Mouse (Mus musculus): ENCODE data around the gene Map9. TPM values are rescaled to one million over a fixed set of nuclear protein-coding genes. Genes with fewer than 3 reads are reported as not detected.

Gene Map9
- polyA plus RNA-seq, 1 experiment from 2014 or later: 5.5 TPM

DNA sequence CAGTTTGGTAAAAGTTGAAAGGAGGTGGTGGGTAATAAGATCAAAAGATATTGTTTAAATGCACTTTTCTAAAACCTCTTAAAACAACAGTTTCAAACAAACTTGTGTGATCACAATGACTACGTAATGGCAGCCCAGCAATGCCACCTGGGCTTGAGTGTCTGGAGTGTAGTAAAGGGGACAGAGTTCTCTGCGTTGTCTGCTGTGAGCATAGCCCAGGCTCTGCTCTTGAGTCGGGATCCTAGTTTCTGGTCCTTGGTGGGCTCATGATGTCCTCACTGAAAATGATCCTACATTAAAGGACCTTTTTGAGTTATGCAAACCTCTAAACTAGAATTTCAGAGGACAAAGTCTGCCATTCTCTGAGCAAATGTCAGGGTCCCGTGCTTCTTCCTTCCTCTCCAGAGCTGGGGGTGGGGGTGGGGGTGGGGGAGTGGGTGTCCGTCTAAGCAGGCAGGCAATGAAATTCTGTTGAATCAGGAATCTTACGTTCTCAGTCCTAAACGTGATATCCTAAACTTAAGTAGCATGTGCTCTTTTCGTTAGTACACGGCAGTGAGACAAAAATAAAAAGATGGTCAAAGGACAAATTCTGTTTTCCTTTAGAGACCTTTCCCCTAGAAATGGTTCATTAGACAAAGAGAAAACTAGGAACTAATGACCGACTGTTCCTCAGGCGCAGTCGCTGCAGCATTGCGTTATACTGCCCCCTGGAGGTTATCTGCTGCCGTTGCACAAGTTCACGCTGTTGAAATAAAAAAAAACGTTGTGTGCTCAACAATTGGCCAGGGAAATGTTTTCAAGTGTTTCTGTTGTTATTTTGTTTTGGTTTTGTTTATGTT, 24.5 kb upstream of the Map9 start:
- peak; percentile 99 for TF ChIP-seq CTCF (IDR thresholded peaks at IDR 0.05; ENCODE audit: low read depth)
- TF ChIP-seq EP300 (optimal IDR thresholded peaks at IDR 0.05): no peak
- Histone ChIP-seq H3K9me3 (ENCODE audit: control insufficient read depth, low read length) (no peaks in the 10 kb centered on the region), H3K27me3 (ENCODE audit: control insufficient read depth, insufficient read depth, low read length) (no peaks in the 10 kb centered on the region), H3K4me2 (replicated peaks; ENCODE audit: low read depth) (peak overlapping the region; percentile 42; the same call in 1 of the 2 replicates), H3K36me3 (ENCODE audit: control insufficient read depth, insufficient read depth, low read length) (no peaks in the 10 kb centered on the region), H3K27ac (replicated peaks) (0 out of 2 replicates have a peak overlapping the region, but pooled peaks have one; percentile 18), H3K9ac (ENCODE audit: low read length) (no peak overlapping the region), H3K4me1 (replicated peaks; ENCODE audit: control insufficient read depth, insufficient read depth) (no peaks in the 10 kb centered on the region), H3K4me3 (ENCODE audit: low read depth, low read length) (peak overlapping the region; percentile 23; the same call in 1 of the 2 replicates)
- ATAC-seq (ENCODE audit: low FRiP score, low TSS enrichment) (0 out of 2 replicates have a peak, but pooled peaks have one; percentile 26), DNase-seq (ENCODE audit: low spot score) (peak; percentile 56)
- 9% methylated on average over 16 of the region's 16 CpGs for WGBS

DNA sequence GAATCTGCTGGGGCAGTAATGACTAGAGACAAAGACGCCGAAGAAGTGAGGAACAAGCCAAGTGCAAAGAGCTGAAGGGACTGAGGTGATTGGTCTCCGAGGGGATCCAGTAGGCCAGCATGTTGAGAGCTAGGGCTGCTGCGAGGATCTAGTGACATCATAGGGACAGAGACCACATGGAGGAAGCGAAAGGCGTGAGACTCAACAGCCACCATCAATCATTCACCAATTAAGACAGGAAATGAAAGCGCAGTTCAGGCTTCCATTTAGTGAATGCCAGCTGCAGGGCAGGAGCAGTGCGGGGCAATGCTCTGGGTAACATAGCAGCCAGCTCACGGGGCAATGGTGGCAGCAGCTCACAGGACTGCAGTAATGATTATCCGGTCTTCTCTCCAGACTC, 17.7 kb upstream of the Map9 start:
- no peaks in the 10 kb centered on the region for H3K9me3 ChIP-seq (ENCODE audit: control insufficient read depth, low read length)
- no peaks in the 10 kb centered on the region for H3K36me3 ChIP-seq (ENCODE audit: control insufficient read depth, insufficient read depth, low read length)
- H3K9ac ChIP-seq (ENCODE audit: low read length): no peak overlapping the region
- DNase-seq (ENCODE audit: low spot score) (no peak), ATAC-seq (ENCODE audit: low FRiP score, low TSS enrichment) (no peak)
- H3K4me3 ChIP-seq (ENCODE audit: low read depth, low read length): no peak overlapping the region
- no peaks in the 10 kb centered on the region for H3K27me3 ChIP-seq (ENCODE audit: control insufficient read depth, insufficient read depth, low read length)
- 72% methylated on average over 10 of the region's 10 CpGs for WGBS
- no peak overlapping the region for H3K27ac ChIP-seq (replicated peaks)
- no peak overlapping the region for H3K4me2 ChIP-seq (replicated peaks; ENCODE audit: low read depth)
- TF ChIP-seq EP300 (optimal IDR thresholded peaks at IDR 0.05): no peak
- TF ChIP-seq CTCF (IDR thresholded peaks at IDR 0.05; ENCODE audit: low read depth): no peak
- no peaks in the 10 kb centered on the region for H3K4me1 ChIP-seq (replicated peaks; ENCODE audit: control insufficient read depth, insufficient read depth)

DNA sequence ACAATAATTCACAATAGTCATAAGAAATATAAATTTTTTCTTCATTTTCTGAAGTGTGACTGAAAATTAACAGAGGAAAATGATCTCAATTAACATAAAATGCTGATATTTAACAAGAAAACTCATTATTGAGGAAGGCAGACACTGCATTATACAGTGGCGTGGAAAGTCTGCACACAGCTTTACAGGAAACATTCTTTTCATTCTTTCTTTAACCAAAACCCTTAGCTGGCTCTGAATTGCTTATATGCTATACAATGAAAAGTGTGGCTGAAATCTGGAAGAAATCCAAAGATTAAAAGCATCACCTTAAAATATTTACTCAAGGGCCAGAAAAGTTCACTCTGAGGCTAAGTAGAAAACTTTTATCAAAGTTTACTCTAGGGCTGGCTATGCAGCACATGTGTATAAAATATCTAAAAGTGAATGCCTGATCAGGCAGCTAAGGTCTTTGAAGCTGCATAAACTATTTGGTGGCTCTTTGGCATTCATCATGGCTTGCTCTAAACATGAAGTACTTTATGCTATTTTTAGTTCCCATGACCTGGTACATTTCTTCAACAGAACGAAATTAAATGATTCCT, 9.5 kb upstream of the Map9 start:
- Histone ChIP-seq H3K36me3 (ENCODE audit: control insufficient read depth, insufficient read depth, low read length) (no peaks in the 10 kb centered on the region), H3K4me2 (replicated peaks; ENCODE audit: low read depth) (no peak overlapping the region), H3K27ac (replicated peaks) (no peak overlapping the region), H3K9ac (ENCODE audit: low read length) (no peak overlapping the region), H3K27me3 (ENCODE audit: control insufficient read depth, insufficient read depth, low read length) (no peaks in the 10 kb centered on the region), H3K4me1 (replicated peaks; ENCODE audit: control insufficient read depth, insufficient read depth) (no peaks in the 10 kb centered on the region), H3K9me3 (ENCODE audit: control insufficient read depth, low read length) (no peaks in the 10 kb centered on the region), H3K4me3 (ENCODE audit: low read depth, low read length) (no peak overlapping the region)
- no peak for ATAC-seq (ENCODE audit: low FRiP score, low TSS enrichment)
- TF ChIP-seq EP300 (optimal IDR thresholded peaks at IDR 0.05): no peak
- no peak for TF ChIP-seq CTCF (IDR thresholded peaks at IDR 0.05; ENCODE audit: low read depth)
- WGBS: 10% methylated on average over 2 of the region's 2 CpGs
- DNase-seq (ENCODE audit: low spot score): no peak

DNA sequence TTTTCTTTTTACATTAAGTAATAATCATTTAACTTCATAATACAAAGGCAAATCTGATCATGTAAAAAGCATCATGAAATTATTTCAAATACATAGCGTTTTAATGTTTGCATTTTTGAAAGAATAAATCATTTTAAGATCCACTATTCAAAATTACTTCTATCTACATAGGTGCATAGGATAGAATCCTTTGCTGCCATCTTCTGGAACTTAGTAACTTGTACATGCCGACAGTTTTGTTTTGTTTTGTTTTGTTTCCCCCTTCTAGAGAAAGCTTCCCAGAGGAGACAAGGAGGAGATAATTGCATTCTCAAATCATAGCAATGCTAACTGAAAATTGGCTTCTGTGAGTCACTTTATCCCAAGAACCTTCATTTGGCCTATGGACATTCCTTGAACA, 7.5 kb upstream of the Map9 start:
- no peak overlapping the region for H3K4me3 ChIP-seq (ENCODE audit: low read depth, low read length)
- 18% methylated on average over 2 of the region's 2 CpGs for WGBS
- no peak for DNase-seq (ENCODE audit: low spot score)
- H3K9ac ChIP-seq (ENCODE audit: low read length): no peak overlapping the region
- ATAC-seq (ENCODE audit: low FRiP score, low TSS enrichment): no peak
- H3K4me2 ChIP-seq (replicated peaks; ENCODE audit: low read depth): no peak overlapping the region
- no peaks in the 10 kb centered on the region for H3K9me3 ChIP-seq (ENCODE audit: control insufficient read depth, low read length)
- no peak for TF ChIP-seq EP300 (optimal IDR thresholded peaks at IDR 0.05)
- peak; percentile 68 for TF ChIP-seq CTCF (IDR thresholded peaks at IDR 0.05; ENCODE audit: low read depth)
- no peaks in the 10 kb centered on the region for H3K36me3 ChIP-seq (ENCODE audit: control insufficient read depth, insufficient read depth, low read length)
- no peaks in the 10 kb centered on the region for H3K27me3 ChIP-seq (ENCODE audit: control insufficient read depth, insufficient read depth, low read length)
- H3K27ac ChIP-seq (replicated peaks): no peak overlapping the region
- no peaks in the 10 kb centered on the region for H3K4me1 ChIP-seq (replicated peaks; ENCODE audit: control insufficient read depth, insufficient read depth)

DNA sequence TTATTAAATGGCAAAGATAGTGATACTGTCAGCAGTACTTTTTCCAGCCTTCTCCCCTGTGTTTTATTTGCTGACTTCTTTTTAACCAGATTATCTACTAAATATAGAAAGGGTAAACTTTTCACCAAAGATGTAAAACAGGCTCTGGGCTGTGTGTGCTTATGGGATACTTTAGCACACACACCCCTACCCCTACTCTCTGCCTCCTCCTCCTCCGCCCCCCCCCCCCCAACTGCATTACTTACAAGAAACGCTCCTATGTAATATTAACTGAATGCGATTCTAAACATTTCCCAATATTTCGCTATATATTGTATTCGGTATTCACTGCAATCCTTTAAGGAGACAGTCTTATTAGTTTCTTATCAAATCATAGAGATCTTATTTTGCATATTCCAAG, 504 bp upstream of the Map9 start:
- H3K4me3 ChIP-seq (ENCODE audit: low read depth, low read length): peak overlapping the region; percentile 62
- WGBS: 4% methylated on average over 5 of the region's 5 CpGs
- DNase-seq (ENCODE audit: low spot score): no peak
- H3K4me2 ChIP-seq (replicated peaks; ENCODE audit: low read depth): peak overlapping the region; percentile 88
- H3K9me3 ChIP-seq (ENCODE audit: control insufficient read depth, low read length): no peaks in the 10 kb centered on the region
- no peak for TF ChIP-seq CTCF (IDR thresholded peaks at IDR 0.05; ENCODE audit: low read depth)
- TF ChIP-seq EP300 (optimal IDR thresholded peaks at IDR 0.05): no peak
- H3K27ac ChIP-seq (replicated peaks): no peak overlapping the region
- no peaks in the 10 kb centered on the region for H3K27me3 ChIP-seq (ENCODE audit: control insufficient read depth, insufficient read depth, low read length)
- no peaks in the 10 kb centered on the region for H3K36me3 ChIP-seq (ENCODE audit: control insufficient read depth, insufficient read depth, low read length)
- 0 out of 2 replicates have a peak, but pooled peaks cover 2% of the 10 kb centered on the region for H3K4me1 ChIP-seq (replicated peaks; ENCODE audit: control insufficient read depth, insufficient read depth)
- ATAC-seq (ENCODE audit: low FRiP score, low TSS enrichment): no peak
- no peak overlapping the region for H3K9ac ChIP-seq (ENCODE audit: low read length)

DNA sequence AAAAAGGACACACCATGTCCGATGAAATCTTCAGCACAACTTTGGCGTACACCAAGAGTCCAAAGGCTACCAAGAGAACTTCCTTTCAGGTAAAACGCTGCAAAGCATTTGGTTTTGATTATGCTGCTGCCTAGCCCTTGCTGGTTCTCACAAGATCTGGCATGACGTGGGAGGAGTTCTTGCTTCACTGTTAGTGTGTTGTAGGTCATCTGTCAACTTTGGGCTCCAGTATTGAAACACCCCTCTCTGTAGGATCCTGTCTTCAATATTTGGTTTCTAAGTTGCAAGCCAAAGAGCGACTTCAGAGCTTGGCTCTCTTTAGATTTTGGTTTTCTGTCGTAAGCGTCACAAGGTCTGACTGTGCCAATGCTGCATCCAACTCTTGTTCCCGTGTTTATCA, 1.2 kb downstream of the Map9 start:
- ATAC-seq (ENCODE audit: low FRiP score, low TSS enrichment) (no peak), DNase-seq (ENCODE audit: low spot score) (no peak)
- 0 out of 2 replicates have a peak, but pooled peaks cover 2% of the 10 kb centered on the region for H3K4me1 ChIP-seq (replicated peaks; ENCODE audit: control insufficient read depth, insufficient read depth)
- WGBS: 86% methylated on average over 8 of the region's 8 CpGs
- no peaks in the 10 kb centered on the region for H3K36me3 ChIP-seq (ENCODE audit: control insufficient read depth, insufficient read depth, low read length)
- TF ChIP-seq EP300 (optimal IDR thresholded peaks at IDR 0.05) (no peak), CTCF (IDR thresholded peaks at IDR 0.05; ENCODE audit: low read depth) (no peak)
- no peak overlapping the region for H3K9ac ChIP-seq (ENCODE audit: low read length)
- H3K27ac ChIP-seq (replicated peaks): no peak overlapping the region
- H3K9me3 ChIP-seq (ENCODE audit: control insufficient read depth, low read length): no peaks in the 10 kb centered on the region
- H3K4me2 ChIP-seq (replicated peaks; ENCODE audit: low read depth): no peak overlapping the region
- no peaks in the 10 kb centered on the region for H3K27me3 ChIP-seq (ENCODE audit: control insufficient read depth, insufficient read depth, low read length)
- no peak overlapping the region for H3K4me3 ChIP-seq (ENCODE audit: low read depth, low read length)

All from stomach, postnatal 0 days (tissue).